Comparison of ENCODE assay signal across 35 mouse cellular contexts in genomic region chr19:56933800-56934199, GRCm38 (mm10). TPM values are rescaled to one million over a fixed set of nuclear protein-coding genes. Genes with fewer than 3 reads are reported as not detected.
"Had no signal": no experiment of that assay in that cellular context is flagged by ENCODE, and none has a peak within 500 bp of the region (broad histone marks: within the 10 kb centered on the region; RNA-seq: fewer than 3 reads in every experiment).

No protein-coding gene starts in this region.

- H3K4me1 ChIP-seq: liver, embryonic 12.5 days; liver, embryonic 13.5 days; liver, embryonic 15.5 days; megakaryocyte, embryonic 14.5 days; midbrain, embryonic 12.5 days; midbrain, embryonic 13.5 days; midbrain, embryonic 15.5 days; neural tube, embryonic 12.5 days had no signal

- H3K27ac ChIP-seq: limb, embryonic 10.5 days; limb, embryonic 12.5 days; limb, embryonic 13.5 days; limb, embryonic 15.5 days; liver, embryonic 12.5 days; liver, embryonic 13.5 days; liver, embryonic 14.5 days; liver, embryonic 15.5 days; lung, embryonic 15.5 days; macrophage; midbrain, embryonic 10.5 days; midbrain, embryonic 12.5 days; midbrain, embryonic 13.5 days; midbrain, embryonic 15.5 days; neural tube, embryonic 12.5 days had no signal

- H3K36me3 ChIP-seq: limb, embryonic 10.5 days; limb, embryonic 12.5 days; limb, embryonic 13.5 days; limb, embryonic 15.5 days; liver, embryonic 12.5 days; liver, embryonic 13.5 days; liver, embryonic 15.5 days; midbrain, embryonic 10.5 days; midbrain, embryonic 12.5 days; midbrain, embryonic 13.5 days; midbrain, embryonic 15.5 days; neural tube, embryonic 12.5 days had no signal

- H3K4me3 ChIP-seq: limb, embryonic 10.5 days; limb, embryonic 12.5 days; limb, embryonic 13.5 days; limb, embryonic 15.5 days; liver, embryonic 12.5 days; liver, embryonic 13.5 days; liver, embryonic 15.5 days; lung, embryonic 15.5 days; megakaryocyte, embryonic 14.5 days; midbrain, embryonic 10.5 days; midbrain, embryonic 12.5 days; midbrain, embryonic 13.5 days; midbrain, embryonic 15.5 days; myocyte; neural tube, embryonic 12.5 days had no signal

- H3K9ac ChIP-seq: limb, embryonic 12.5 days; limb, embryonic 13.5 days; limb, embryonic 15.5 days; liver, embryonic 12.5 days; liver, embryonic 13.5 days; liver, embryonic 14.5 days; liver, embryonic 15.5 days; liver, postnatal 0 days; lung, embryonic 14.5 days; lung, embryonic 15.5 days; midbrain, embryonic 12.5 days; midbrain, embryonic 13.5 days; midbrain, embryonic 15.5 days; neural tube, embryonic 12.5 days had no signal

- H3K9me3 ChIP-seq: limb, embryonic 10.5 days; limb, embryonic 12.5 days; limb, embryonic 13.5 days; limb, embryonic 15.5 days; liver, embryonic 12.5 days; liver, embryonic 13.5 days; liver, embryonic 15.5 days; lung, embryonic 15.5 days; midbrain, embryonic 10.5 days; midbrain, embryonic 12.5 days; midbrain, embryonic 13.5 days; midbrain, embryonic 15.5 days; neural tube, embryonic 12.5 days had no signal

- DNase-seq: left cerebral cortex, postnatal 4 days; liver; liver, embryonic 13.5 days; liver, postnatal 0 days; lung, adult 18-20 months; lung, adult 2 months; lung, embryonic 14.5 days; lung, postnatal 10 days; lung, postnatal 14 days; lung, postnatal 36 days; lung, postnatal 4 days; midbrain, embryonic 14.5 days had no signal

RNA-seq across cellular contexts. Expression of gene Vwa2, which starts 59.8 kb away (rescaled TPM):
- total RNA-seq: left cerebral cortex, postnatal 25 days; left cerebral cortex, postnatal 36 days; liver, adult 2 months; megakaryocyte progenitor cell, adult 5-6 weeks; megakaryocyte, adult 5-6 weeks; megakaryocyte-erythroid progenitor cell, adult 5-6 weeks; monocyte, adult 5-6 weeks had no signal
